Mouse (Mus musculus) kidney, postnatal 0 days (tissue): ENCODE data around the gene Ccdc120. TPM values are rescaled to one million over a fixed set of nuclear protein-coding genes. Genes with fewer than 3 reads are reported as not detected.

Source experiments
- ATAC-seq: fragments of 200-750 bp; cut with Nextera tagmentation; replicated peaks from 2 replicates; pipeline ENCODE4 v1.8.0; 2017; ENCODE audit warnings: low read depth, moderate number of reproducible peaks, moderate TSS enrichment, moderate library complexity; ENCODE audit not compliant: low FRiP score
- DNase-seq: peaks from one replicate; pipeline ENCODE4 v3.0.0-alpha.2; 2016; ENCODE audit warnings: low spot score
- H3K27ac ChIP-seq: fragments of 300-500 bp; sonication (generic); 2 replicates; pipeline ENCODE4 v1.5.1; 2014; ENCODE audit warnings: mild to moderate bottlenecking
- H3K27me3 ChIP-seq: fragments of 300-500 bp; sonication (generic); 2 replicates; pipeline ENCODE4 v1.6.1; 2014; ENCODE audit warnings: low read length, mixed read lengths; ENCODE audit not compliant: insufficient read depth
- H3K36me3 ChIP-seq: fragments of 300-500 bp; sonication (generic); 2 replicates; pipeline ENCODE4 v1.6.1; 2014; ENCODE audit warnings: low read length, mixed read lengths; ENCODE audit not compliant: insufficient read depth
- H3K4me1 ChIP-seq: fragments of 300-500 bp; sonication (generic); replicated peaks from 2 replicates; pipeline ENCODE4 v1.6.1; 2014; ENCODE audit warnings: antibody characterized with exemption, low read length, mixed read lengths; ENCODE audit not compliant: insufficient read depth
- H3K4me2 ChIP-seq: fragments of 300-500 bp; sonication (generic); 2 replicates; pipeline ENCODE4 v1.6.1; 2014; ENCODE audit warnings: mild to moderate bottlenecking, low read length, moderate library complexity, mixed read lengths
- H3K4me3 ChIP-seq: fragments of 300-500 bp; sonication (generic); replicated peaks from 2 replicates; pipeline ENCODE4 v1.5.1; 2014; ENCODE audit warnings: low read depth, low read length
- H3K9ac ChIP-seq: fragments of 300-500 bp; sonication (generic); 2 replicates; pipeline ENCODE4 v1.6.1; 2014; ENCODE audit warnings: low read depth, low read length
- H3K9me3 ChIP-seq: fragments of 300-500 bp; sonication (generic); replicated peaks from 2 replicates; pipeline ENCODE4 v1.6.1; 2016; ENCODE audit warnings: low read length, inconsistent platforms, mixed read lengths
- CTCF ChIP-seq: IDR thresholded peaks from 2 replicates; pipeline ENCODE4 v1.5.1; 2016; ENCODE audit warnings: antibody characterized with exemption, low read depth, mild to moderate bottlenecking, moderate library complexity
- WGBS: fragments of 180-500 bp; shearing (Covaris S2); extraction: QIAGEN DNeasy Blood & Tissue Kit; methylation state at CpG from one replicate; pipeline ENCODE4 v1.1.7; 2014; 5-methylcytosine and 5-hydroxymethylcytosine counted together
- polyA plus RNA-seq: library from polyadenylated mRNA; unstranded; fragments of >200 nt; fragmentation: Nextera tagmentation; extraction: Ambion mirVana; gene quantifications from 2 replicates; pipeline ENCODE4 v1.2.1, GENCODE M21; 2015

Gene Ccdc120
- polyA plus RNA-seq, 1 experiment from 2014 or later, result 16.8 TPM

GRCm38 (mm10) chrX:7769302-7770017 is 18.8 kb upstream of the Ccdc120 start:
- Histone ChIP-seq H3K27me3 (no peaks in the 10 kb centered on the region), H3K4me3 (no peak overlapping the region), H3K4me1 (no peaks in the 10 kb centered on the region), H3K9me3 (no peaks in the 10 kb centered on the region), H3K36me3 (0 out of 2 replicates have a peak, but pooled peaks cover 22% of the 10 kb centered on the region), H3K27ac (no peak overlapping the region), H3K9ac (no peak overlapping the region), H3K4me2 (no peak overlapping the region)
- TF ChIP-seq CTCF, result no peak
- WGBS, result 81% methylated on average over 7 of the region's 7 CpGs
- DNase-seq, result no peak
- no peak for ATAC-seq

- 27% methylated on average over 11 of the region's 11 CpGs for WGBS
- Histone ChIP-seq H3K9me3 (no peaks in the 10 kb centered on the region), H3K4me3 (peak overlapping the region; percentile 16; the same call in 1 of the 2 replicates), H3K4me2 (peak overlapping the region; percentile 67), H3K9ac (0 out of 2 replicates have a peak overlapping the region, but pooled peaks have one; percentile 8), H3K4me1 (no peaks in the 10 kb centered on the region), H3K27me3 (no peaks in the 10 kb centered on the region), H3K36me3 (0 out of 2 replicates have a peak, but pooled peaks cover 15% of the 10 kb centered on the region), H3K27ac (peak overlapping the region; percentile 71)
- peak; percentile 71 for ATAC-seq
- no peak for TF ChIP-seq CTCF
- DNase-seq, result peak; percentile 54
Measured at GRCm38 (mm10) chrX:7765764-7766163, 15.1 kb upstream of the Ccdc120 start.

- Histone ChIP-seq H3K9me3 (no peaks in the 10 kb centered on the region), H3K4me1 (no peaks in the 10 kb centered on the region), H3K4me2 (peak overlapping the region; percentile 67), H3K9ac (0 out of 2 replicates have a peak overlapping the region, but pooled peaks have one; percentile 8), H3K4me3 (peak overlapping the region; percentile 16; the same call in 1 of the 2 replicates), H3K27ac (peak overlapping the region; percentile 71), H3K27me3 (no peaks in the 10 kb centered on the region), H3K36me3 (0 out of 2 replicates have a peak, but pooled peaks cover 12% of the 10 kb centered on the region)
- no peak for TF ChIP-seq CTCF
- ATAC-seq, result no peak
- peak; percentile 32 for DNase-seq
- 25% methylated on average over 13 of the region's 13 CpGs for WGBS
Measured at GRCm38 (mm10) chrX:7765281-7765670, 14.6 kb upstream of the Ccdc120 start.

GRCm38 (mm10) chrX:7764657-7765280 is 14.1 kb upstream of the Ccdc120 start:
- ATAC-seq, result no peak
- Histone ChIP-seq H3K27me3 (no peaks in the 10 kb centered on the region), H3K4me1 (no peaks in the 10 kb centered on the region), H3K36me3 (0 out of 2 replicates have a peak, but pooled peaks cover 12% of the 10 kb centered on the region), H3K9me3 (no peaks in the 10 kb centered on the region), H3K4me3 (peak overlapping the region; percentile 69), H3K4me2 (peak overlapping the region; percentile 67), H3K27ac (0 out of 2 replicates have a peak overlapping the region, but pooled peaks have one; percentile 82), H3K9ac (0 out of 2 replicates have a peak overlapping the region, but pooled peaks have one; percentile 42)
- no peak for DNase-seq
- WGBS, result 27% methylated on average over 9 of the region's 9 CpGs
- no peak for TF ChIP-seq CTCF

- ATAC-seq (no peak), DNase-seq (peak; percentile 34)
- H3K4me2 ChIP-seq, result peak overlapping the region; percentile 67
- no peaks in the 10 kb centered on the region for H3K27me3 ChIP-seq
- H3K4me3 ChIP-seq, result peak overlapping the region; percentile 69
- WGBS, result 21% methylated on average over 22 of the region's 22 CpGs
- no peaks in the 10 kb centered on the region for H3K4me1 ChIP-seq
- H3K27ac ChIP-seq, result peak overlapping the region; percentile 82
- TF ChIP-seq CTCF, result no peak
- H3K36me3 ChIP-seq, result 0 out of 2 replicates have a peak, but pooled peaks cover 12% of the 10 kb centered on the region
- H3K9ac ChIP-seq, result peak overlapping the region; percentile 42
- H3K9me3 ChIP-seq, result no peaks in the 10 kb centered on the region
Measured at GRCm38 (mm10) chrX:7763631-7764393, 13.1 kb upstream of the Ccdc120 start.

- Histone ChIP-seq H3K4me1 (no peaks in the 10 kb centered on the region), H3K4me2 (peak overlapping the region; percentile 67), H3K9me3 (no peaks in the 10 kb centered on the region), H3K36me3 (0 out of 2 replicates have a peak, but pooled peaks cover 3% of the 10 kb centered on the region), H3K27ac (peak overlapping the region; percentile 82), H3K4me3 (peak overlapping the region; percentile 69), H3K27me3 (no peaks in the 10 kb centered on the region), H3K9ac (peak overlapping the region; percentile 78)
- 20% methylated on average over 21 of the region's 21 CpGs for WGBS
- ATAC-seq (no peak; the same call in 1 of the 2 replicates), DNase-seq (no peak)
- TF ChIP-seq CTCF, result no peak
Measured at GRCm38 (mm10) chrX:7762921-7763197, 12.2 kb upstream of the Ccdc120 start.
